Mouse (Mus musculus) neural tube, embryonic 10.5 days (tissue): ENCODE data around the gene Rbm8a.

Experiments used
- DNase-seq: peaks from one replicate; pipeline ENCODE4 v3.0.0-alpha.2; 2017; ENCODE audit warnings: low spot score; ENCODE audit errors: extremely low spot score

The Rbm8a gene

GRCm38 (mm10) chr3:96629729-96630600, at the start of gene Rbm8a:
Gene Rbm8a, plus strand, starts transcription at chr3:96629933.
- peak; percentile 95 for DNase-seq

DNA sequence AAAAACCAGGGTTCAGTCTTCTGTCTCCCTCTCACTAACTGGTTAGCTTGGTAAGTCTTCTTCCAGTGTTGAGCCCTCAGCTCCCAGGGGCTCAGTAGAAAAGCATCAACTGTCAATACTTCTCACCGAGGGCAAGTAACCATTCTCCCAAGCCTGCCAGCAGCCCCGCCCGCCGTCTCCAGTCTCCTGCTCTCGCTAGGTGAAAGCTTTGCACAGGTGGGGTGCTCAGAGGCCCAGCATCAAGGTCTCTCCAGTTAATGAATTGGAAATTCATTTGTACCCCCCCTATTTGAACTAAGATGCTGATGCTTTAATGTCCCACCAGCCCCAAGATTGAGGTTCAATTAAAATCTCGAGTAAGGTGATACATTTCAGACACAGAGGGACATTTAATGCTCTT, 48.6 kb upstream of the Rbm8a start:
- no peak for DNase-seq

- DNase-seq, result no peak
Observed at GRCm38 (mm10) chr3:96581771-96582515, 47.8 kb upstream of the Rbm8a start.

- DNase-seq, result no peak
Observed at GRCm38 (mm10) chr3:96583386-96583785, 46.3 kb upstream of the Rbm8a start.

- DNase-seq, result no peak
Observed at GRCm38 (mm10) chr3:96590657-96591056, 39.1 kb upstream of the Rbm8a start.

- DNase-seq, result peak; percentile 47
Observed at GRCm38 (mm10) chr3:96593374-96593773, 36.4 kb upstream of the Rbm8a start.

- peak; percentile 93 for DNase-seq
Observed at GRCm38 (mm10) chr3:96593790-96594560, 35.8 kb upstream of the Rbm8a start, which contains the start of gene Polr3gl. Gene Polr3gl, minus strand, starts transcription at chr3:96594181.

DNA sequence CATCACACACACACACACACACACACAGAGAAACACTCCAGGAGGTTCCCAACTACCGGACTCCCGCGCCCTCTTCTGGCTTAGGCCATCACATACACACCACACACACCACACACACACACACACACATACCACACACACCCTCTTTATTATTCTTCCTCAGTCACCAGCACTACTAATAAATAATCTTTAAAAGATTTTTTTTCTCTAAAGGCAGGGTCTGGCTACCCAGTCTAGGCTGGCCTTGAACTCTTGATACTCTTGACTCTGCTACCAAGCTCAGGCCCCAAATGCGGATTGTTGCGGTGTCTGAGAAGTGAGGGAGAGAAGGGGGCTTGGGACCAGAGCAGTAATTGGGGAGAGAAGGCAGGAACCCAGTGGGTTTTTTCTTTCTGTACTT, 34.9 kb upstream of the Rbm8a start:
- DNase-seq, result no peak

GRCm38 (mm10) chr3:96595661-96596060, 34.1 kb upstream of the Rbm8a start:
- no peak for DNase-seq

DNA sequence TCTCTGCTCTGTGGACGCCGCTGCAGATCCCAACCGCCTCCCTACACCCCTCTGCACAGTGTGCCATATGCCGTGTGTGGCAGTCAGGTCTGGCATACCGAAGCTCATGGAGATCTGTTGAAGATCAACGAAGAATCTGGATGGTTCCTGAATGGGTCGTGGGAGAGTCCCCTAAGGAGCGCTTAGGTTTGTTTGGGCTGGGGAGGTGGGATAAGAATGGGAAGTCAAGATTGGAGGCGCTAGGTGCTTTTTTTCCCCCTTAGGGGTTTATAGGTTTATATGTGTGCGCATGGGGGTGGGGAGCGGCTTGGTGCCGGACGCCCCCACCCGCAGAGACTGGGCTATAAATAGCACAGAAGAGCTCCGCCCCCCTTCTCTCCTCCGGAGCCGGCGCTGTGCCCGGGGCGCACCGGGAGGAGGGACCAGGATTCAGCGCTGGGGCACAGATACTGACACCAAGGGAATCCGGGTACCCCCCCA, 33.5 kb upstream of the Rbm8a start, which contains the start of gene Ankrd34a:
TSS of gene Ankrd34a (plus strand) at position 409 of the 480 bp plus-strand sequence.
- no peak for DNase-seq

DNA sequence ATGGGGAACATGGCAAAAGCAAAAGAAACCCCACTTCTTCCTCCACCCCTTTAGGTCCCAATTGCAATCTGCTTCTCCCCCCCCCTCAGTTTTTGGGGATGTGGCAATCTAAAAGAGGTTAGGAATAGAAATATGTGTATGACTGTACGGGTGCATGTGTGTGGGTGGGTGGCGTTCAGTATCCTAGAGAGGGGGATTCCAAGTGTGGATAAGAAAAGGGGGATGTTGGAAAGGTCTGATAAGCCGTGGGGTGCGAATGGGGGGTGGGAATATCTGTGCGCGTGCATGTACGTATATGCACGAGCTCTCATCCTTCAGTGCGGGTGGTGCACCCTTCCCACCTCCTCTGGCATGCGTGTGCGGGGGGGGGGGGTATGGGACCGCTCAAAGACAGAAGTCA, 32.9 kb upstream of the Rbm8a start:
- DNase-seq, result no peak

DNA sequence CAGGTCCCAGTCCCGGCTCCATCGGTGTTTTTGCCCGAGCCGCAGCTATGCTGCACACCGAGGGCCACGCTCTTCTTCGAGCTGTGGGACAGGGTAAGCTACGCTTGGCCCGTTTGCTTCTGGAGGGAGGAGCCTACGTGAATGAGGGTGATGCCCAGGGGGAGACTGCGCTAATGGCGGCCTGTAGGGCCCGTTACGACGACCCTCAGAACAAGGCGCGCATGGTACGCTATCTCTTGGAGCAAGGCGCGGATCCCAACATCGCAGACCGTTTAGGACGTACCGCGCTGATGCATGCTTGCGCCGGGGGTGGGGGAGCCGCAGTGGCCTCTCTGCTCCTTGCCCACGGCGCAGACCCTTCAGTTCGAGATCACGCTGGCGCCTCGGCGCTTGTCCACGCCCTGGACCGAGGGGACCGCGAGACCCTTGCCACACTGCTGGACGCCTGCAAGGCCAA, 32.3 kb upstream of the Rbm8a start:
- peak; percentile 65 for DNase-seq

DNA sequence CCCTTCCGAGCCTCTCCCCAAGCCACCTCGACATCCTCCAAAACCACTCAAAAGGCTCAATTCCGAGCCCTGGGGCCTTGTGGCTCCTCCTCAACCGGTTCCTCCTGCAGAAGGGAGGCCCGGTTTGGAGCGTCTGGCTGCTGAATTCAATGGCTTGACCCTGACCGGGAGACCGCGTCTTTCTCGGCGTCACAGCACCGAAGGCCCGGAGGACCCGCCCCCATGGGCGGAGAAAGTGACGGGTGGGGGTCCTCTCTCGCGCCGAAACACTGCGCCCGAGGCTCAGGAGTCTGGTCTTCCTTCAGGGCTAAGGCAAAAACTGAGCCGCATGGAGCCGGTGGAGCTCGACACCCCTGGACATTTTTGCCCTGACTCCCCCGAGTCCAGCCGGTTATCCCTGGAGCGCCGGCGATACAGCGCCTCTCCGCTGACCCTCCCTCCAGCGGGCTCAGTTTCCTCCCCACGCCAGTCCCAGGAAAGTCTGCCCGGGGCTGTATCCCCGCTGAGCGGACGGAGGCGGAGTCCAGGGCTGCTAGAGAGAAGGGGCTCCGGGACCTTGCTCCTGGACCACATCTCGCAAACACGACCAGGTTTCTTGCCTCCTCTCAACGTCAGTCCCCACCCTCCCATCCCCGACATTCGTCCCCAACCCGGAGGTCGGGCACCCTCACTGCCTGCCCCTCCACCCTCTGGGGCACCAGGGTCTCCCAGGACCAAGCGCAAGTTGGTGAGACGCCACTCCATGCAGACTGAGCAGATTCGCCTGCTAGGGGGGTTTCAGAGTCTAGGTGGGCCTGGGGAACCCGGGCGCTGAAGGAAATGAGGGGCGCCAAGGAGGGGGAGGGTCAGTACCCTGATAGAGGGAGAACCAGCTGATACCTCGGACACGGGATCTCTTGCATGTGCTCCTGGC, 31.3 kb upstream of the Rbm8a start:
- DNase-seq, result no peak

- no peak for DNase-seq
Observed at GRCm38 (mm10) chr3:96599069-96599393, 30.7 kb upstream of the Rbm8a start.

DNA sequence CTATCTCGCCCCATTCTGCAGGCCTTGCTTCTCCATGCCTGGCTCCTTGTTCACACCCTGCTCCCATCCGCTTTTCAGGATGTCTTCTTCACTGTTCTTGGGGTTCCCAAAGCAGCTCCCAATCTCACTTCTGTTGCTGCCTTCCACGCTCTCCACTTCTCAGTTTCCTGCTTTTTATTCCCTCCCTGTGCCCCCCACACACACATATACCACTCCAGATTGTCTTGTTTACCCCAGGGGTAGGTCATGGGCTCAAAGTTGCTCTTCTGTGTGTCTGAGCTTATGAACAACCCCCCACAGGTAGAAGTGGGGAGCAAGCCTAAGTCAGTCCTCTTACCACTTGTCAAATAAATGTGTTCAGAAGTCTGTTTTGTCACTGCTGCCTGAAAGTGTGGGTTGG, 30.3 kb upstream of the Rbm8a start:
- DNase-seq, result no peak

GRCm38 (mm10) chr3:96600639-96601250, 29.0 kb upstream of the Rbm8a start, which contains the start of gene Lix1l:
Gene Lix1l, plus strand, starts transcription at chr3:96601149.
- peak; percentile 92 for DNase-seq

- DNase-seq, result peak; percentile 73
Observed at GRCm38 (mm10) chr3:96601251-96601787, 28.4 kb upstream of the Rbm8a start.

DNA sequence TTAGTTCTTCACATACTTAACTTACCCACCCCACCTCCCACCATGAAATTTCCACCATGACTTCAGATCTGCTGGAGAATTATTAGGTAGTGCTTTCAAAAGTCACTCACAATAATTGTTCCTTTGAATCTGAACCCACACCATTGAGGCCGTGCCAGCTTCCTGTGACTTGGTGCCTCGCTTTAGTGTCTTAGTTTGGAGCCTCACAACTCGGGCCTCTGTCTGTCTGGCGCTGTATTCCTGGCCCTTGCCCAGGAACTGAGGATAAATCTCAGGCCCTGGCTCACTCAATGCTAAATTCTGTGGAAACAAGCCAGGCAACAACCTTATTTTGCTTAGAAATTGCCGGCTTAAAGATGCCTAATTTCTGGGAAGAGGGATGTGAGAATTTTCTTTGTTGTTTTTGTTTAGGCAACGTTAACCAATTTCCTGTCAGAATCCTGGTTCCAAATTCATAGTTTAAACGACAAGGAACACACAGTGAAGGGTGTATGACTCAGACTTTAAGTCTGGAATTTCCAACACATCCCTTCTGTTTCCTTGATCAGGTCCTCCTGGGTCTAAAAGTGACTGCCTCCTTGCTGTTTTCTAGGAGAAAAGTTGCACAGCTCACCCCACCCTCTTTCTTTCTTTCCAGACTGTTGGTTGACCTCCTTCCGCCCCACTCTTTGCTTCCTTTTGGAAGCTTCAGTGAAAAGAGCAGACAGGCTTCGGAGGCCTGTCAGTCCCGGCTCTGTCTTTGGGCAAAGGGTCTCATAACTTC, 27.6 kb upstream of the Rbm8a start:
- no peak for DNase-seq

- DNase-seq, result no peak
Observed at GRCm38 (mm10) chr3:96602704-96603084, 27.0 kb upstream of the Rbm8a start.
